Mouse (Mus musculus): ENCODE measurements around the gene Tceal1. TPM values are rescaled to one million over a fixed set of nuclear protein-coding genes. Genes with fewer than 3 reads are reported as not detected.
"Not testable (repeated sequence)": the region's sequence is repeated elsewhere in the genome, so short reads cannot be mapped to it uniquely, and the experiment has no call there.

Tceal1 gene
- polyA plus RNA-seq (2015; fragmentation: Nextera tagmentation; extraction: Ambion mirVana), result 11.9 and 13.2 TPM in 2 replicates

- Histone ChIP-seq H3K9me3 (no peaks in the 10 kb centered on the region), H3K4me2 (peak within 1 kb of the TSS; percentile 59), H3K4me3 (peak within 1 kb of the TSS; percentile 51), H3K27ac (peak within 1 kb of the TSS; percentile 91), H3K9ac (peak within 1 kb of the TSS; percentile 80), H3K27me3 (peaks cover 18% of the 10 kb centered on the region; the same call in 1 of the 2 replicates), H3K4me1 (no peaks in the 10 kb centered on the region), H3K36me3 (no peaks in the 10 kb centered on the region)
- 21% methylated on average over 15 of the region's 15 CpGs for WGBS
- peak; percentile 89 for ATAC-seq (ENCODE audit: insufficient number of reproducible peaks, insufficient read depth, low FRiP score, low TSS enrichment, low read depth)
These were observed at the start of gene Tceal1 for GRCm38 (mm10) chrX:136707446-136708167. Tceal1 (plus strand) TSS chrX:136707982.

- H3K27me3 ChIP-seq, result peaks cover 35% of the 10 kb centered on the region
- no peaks in the 10 kb centered on the region for H3K9me3 ChIP-seq
- H3K4me3 ChIP-seq, result peak overlapping the region; percentile 51
- peak; percentile 69 for ATAC-seq (ENCODE audit: insufficient number of reproducible peaks, insufficient read depth, low FRiP score, low TSS enrichment, low read depth)
- H3K9ac ChIP-seq, result peak overlapping the region; percentile 69
- H3K27ac ChIP-seq, result no peak overlapping the region
- H3K4me1 ChIP-seq, result no peaks in the 10 kb centered on the region
- 31% methylated on average over 20 of the region's 20 CpGs for WGBS
- peak overlapping the region; percentile 61 for H3K4me2 ChIP-seq
- no peaks in the 10 kb centered on the region for H3K36me3 ChIP-seq
These were observed 41.5 kb upstream of the Tceal1 start for GRCm38 (mm10) chrX:136666281-136666706.

DNA sequence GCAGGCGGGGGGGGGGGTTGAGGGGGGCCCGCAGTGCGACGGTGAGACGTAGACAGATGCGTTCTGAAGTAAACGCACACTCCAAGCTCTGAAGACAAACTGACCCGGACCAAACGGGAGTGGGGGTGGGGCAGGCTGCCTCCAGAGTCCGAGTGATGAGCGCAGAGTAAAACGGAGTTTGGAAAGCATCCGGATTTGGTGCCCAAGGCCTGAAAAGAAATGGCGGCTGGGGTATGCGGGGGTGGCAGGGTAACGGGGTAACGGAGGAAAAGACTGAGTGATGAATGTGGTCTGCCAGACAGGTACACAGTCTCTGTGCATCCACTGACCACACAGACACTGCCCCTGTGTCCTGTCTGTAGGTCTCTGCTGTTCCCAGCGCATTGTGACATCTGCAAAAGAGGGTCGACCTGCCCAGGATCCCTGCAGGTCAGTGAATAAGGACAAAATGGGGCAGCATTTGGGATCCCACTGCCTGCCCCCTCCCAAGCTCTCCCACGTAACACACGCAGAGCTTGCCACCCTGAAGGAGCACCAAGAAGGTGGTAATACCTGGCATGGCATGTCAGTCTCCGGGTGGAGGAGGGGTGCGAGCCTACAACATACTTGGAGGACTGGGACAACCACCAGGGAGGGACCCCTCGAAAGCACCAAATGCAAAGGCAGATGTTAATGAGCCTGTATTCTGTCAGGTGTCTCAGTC lies 40.9 kb upstream of the Tceal1 start:
- peak overlapping the region; percentile 61 for H3K4me2 ChIP-seq
- not testable (repeated sequence) for ATAC-seq (ENCODE audit: insufficient number of reproducible peaks, insufficient read depth, low FRiP score, low TSS enrichment, low read depth); H3K4me1 ChIP-seq; H3K36me3 ChIP-seq; H3K9me3 ChIP-seq; H3K27ac ChIP-seq
- 27% methylated on average over 18 of the region's 24 CpGs for WGBS
- H3K27me3 ChIP-seq, result peaks cover 35% of the 10 kb centered on the region
- peak overlapping the region; percentile 51 for H3K4me3 ChIP-seq
- H3K9ac ChIP-seq, result peak overlapping the region; percentile 69

- Histone ChIP-seq H3K36me3 (no peaks in the 10 kb centered on the region), H3K9ac (no peak overlapping the region), H3K4me2 (no peak overlapping the region), H3K4me3 (no peak overlapping the region), H3K4me1 (no peaks in the 10 kb centered on the region), H3K27ac (no peak overlapping the region), H3K9me3 (no peaks in the 10 kb centered on the region), H3K27me3 (peaks cover 34% of the 10 kb centered on the region)
- WGBS, result 53% methylated on average over 2 of the region's 2 CpGs
- no peak for ATAC-seq (ENCODE audit: insufficient number of reproducible peaks, insufficient read depth, low FRiP score, low TSS enrichment, low read depth)
These were observed 39.0 kb upstream of the Tceal1 start for GRCm38 (mm10) chrX:136668794-136669193.

DNA sequence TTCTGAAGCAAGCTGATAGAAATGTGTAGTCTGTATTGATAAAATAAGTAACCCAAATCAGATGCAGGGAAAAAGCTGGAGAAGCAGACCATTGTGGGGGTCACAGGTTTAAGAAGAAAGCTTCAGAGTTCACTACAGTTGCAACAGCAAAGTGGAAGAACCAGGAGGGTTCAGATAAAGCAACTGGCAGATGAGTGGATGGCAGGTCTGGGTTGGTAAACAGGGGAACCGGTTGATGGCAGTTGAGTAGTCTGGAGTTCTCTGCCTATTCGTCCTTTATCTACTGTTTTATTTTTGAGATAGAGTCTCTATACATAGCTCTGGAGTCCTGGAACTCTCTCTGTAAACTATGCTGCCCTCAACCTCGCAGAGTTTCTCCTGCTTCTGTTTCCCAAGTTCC lies 26.8 kb upstream of the Tceal1 start:
- 61% methylated on average over 3 of the region's 3 CpGs for WGBS
- H3K4me2 ChIP-seq, result no peak overlapping the region
- ATAC-seq (ENCODE audit: insufficient number of reproducible peaks, insufficient read depth, low FRiP score, low TSS enrichment, low read depth), result no peak

DNA sequence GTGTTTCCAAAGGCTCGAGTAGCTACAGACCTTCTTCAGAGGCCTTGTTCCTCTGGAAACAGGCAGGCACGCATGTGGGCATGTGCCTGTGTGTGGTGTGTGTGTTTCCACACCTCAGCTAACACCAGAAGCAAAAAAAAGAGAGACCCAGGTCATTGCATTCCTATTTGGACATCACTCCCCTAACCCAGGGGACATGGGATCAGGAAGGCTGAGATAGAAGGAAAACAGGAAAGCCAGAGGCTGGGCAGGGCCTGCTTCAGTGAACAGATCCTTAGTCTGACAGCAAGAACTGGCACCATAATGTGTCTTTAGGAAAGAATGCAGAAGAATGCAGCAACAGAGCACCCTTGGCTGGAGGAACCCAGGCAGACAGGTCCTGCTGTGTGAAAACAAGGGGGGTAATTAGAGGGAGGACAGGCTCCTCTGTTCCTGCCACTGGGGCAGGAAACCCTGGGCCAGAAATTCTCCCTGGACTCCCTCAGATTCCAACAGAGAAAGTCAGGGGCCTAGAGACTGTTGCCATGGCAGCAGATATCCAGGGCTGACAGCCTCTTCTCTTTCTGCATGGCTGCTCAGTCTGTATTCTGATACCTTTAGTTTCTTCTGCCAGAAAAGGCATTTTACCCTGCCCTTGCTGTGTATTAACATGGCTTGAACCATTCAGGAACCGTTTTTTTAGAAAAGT lies 16.0 kb upstream of the Tceal1 start:
- not testable (repeated sequence) for H3K4me2 ChIP-seq; ATAC-seq (ENCODE audit: insufficient number of reproducible peaks, insufficient read depth, low FRiP score, low TSS enrichment, low read depth)
- 43% methylated on average over 3 of the region's 3 CpGs for WGBS

More for the DNA sequence above, 26.8 kb upstream of the Tceal1 start:
- Histone ChIP-seq H3K9ac (no peak overlapping the region), H3K9me3 (no peaks in the 10 kb centered on the region), H3K27me3 (no peaks in the 10 kb centered on the region), H3K27ac (no peak overlapping the region), H3K4me3 (no peak overlapping the region), H3K36me3 (no peaks in the 10 kb centered on the region), H3K4me1 (no peaks in the 10 kb centered on the region)

DNA sequence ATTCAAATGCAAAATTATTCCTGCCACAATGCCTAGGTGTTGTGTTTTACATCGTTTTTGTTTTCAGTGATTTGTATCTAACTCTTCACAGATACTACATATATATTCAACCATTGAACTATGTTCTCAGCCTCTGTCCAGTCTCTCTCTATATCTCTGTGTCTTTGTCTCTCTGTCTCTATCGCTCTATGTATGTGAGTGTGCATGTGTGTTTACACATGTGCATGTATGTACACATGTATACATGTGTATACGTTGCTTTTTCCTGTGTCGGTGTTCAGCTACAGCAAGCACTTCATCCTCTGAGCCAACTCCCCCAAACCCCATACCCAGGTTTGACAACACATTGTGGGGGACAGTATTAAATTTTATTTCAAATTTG lies 15.5 kb upstream of the Tceal1 start:
- Histone ChIP-seq H3K27ac (no peak overlapping the region), H3K4me3 (no peak overlapping the region), H3K4me2 (no peak overlapping the region), H3K9ac (no peak overlapping the region), H3K9me3 (no peaks in the 10 kb centered on the region), H3K4me1 (no peaks in the 10 kb centered on the region), H3K27me3 (no peaks in the 10 kb centered on the region), H3K36me3 (no peaks in the 10 kb centered on the region)
- 87% methylated on average over 4 of the region's 4 CpGs for WGBS
- ATAC-seq (ENCODE audit: insufficient number of reproducible peaks, insufficient read depth, low FRiP score, low TSS enrichment, low read depth), result no peak

More for the DNA sequence above, 16.0 kb upstream of the Tceal1 start:
- H3K9me3 ChIP-seq, H3K27me3 ChIP-seq, H3K4me3 ChIP-seq, H3K4me1 ChIP-seq, H3K36me3 ChIP-seq, H3K9ac ChIP-seq, H3K27ac ChIP-seq: not testable (repeated sequence)

DNA sequence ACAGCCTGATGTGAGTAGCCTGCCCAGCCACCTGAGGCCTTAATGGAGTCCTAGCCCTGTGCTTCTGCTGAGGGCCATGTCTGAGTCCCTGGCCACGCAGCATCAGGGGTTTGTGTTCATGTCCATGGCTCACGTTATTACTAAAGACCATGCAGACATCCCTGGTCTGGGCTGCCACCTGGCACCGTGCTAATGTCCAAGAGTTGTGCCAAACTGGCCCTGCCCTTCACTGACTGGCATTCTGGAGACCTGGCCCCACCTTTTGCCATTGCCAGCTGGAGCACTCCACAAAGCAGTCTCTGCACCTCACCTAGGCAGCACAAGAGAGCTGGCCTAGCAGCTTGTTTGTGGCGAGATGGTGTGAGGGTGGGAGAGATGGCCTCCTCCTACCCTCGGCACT lies 14.6 kb upstream of the Tceal1 start:
- H3K4me1 ChIP-seq, result no peaks in the 10 kb centered on the region
- no peak for ATAC-seq (ENCODE audit: insufficient number of reproducible peaks, insufficient read depth, low FRiP score, low TSS enrichment, low read depth)
- no peaks in the 10 kb centered on the region for H3K9me3 ChIP-seq
- no peaks in the 10 kb centered on the region for H3K36me3 ChIP-seq
- no peak overlapping the region for H3K9ac ChIP-seq
- no peak overlapping the region for H3K4me3 ChIP-seq
- no peak overlapping the region for H3K4me2 ChIP-seq
- WGBS, result 73% methylated on average over 5 of the region's 5 CpGs
- H3K27ac ChIP-seq, result no peak overlapping the region
- no peaks in the 10 kb centered on the region for H3K27me3 ChIP-seq

GRCm38 (mm10) chrX:136708168-136708681 lies 443 bp downstream of the Tceal1 start:
- no peaks in the 10 kb centered on the region for H3K36me3 ChIP-seq
- H3K27ac ChIP-seq, result peak overlapping the region; percentile 91
- no peaks in the 10 kb centered on the region for H3K9me3 ChIP-seq
- WGBS, result 21% methylated on average over 18 of the region's 18 CpGs
- H3K9ac ChIP-seq, result peak overlapping the region; percentile 80
- peak overlapping the region; percentile 51 for H3K4me3 ChIP-seq
- peaks cover 18% of the 10 kb centered on the region; the same call in 1 of the 2 replicates for H3K27me3 ChIP-seq
- peak; percentile 85 for ATAC-seq (ENCODE audit: insufficient number of reproducible peaks, insufficient read depth, low FRiP score, low TSS enrichment, low read depth)
- H3K4me2 ChIP-seq, result peak overlapping the region; percentile 59
- H3K4me1 ChIP-seq, result no peaks in the 10 kb centered on the region

GRCm38 (mm10) chrX:136708782-136709181 lies 1.0 kb downstream of the Tceal1 start:
- Histone ChIP-seq H3K4me3 (peak overlapping the region; percentile 51), H3K4me2 (peak overlapping the region; percentile 59), H3K4me1 (no peaks in the 10 kb centered on the region), H3K27ac (peak overlapping the region; percentile 91), H3K9me3 (no peaks in the 10 kb centered on the region), H3K9ac (peak overlapping the region; percentile 80), H3K27me3 (peaks cover 19% of the 10 kb centered on the region; the same call in 1 of the 2 replicates), H3K36me3 (no peaks in the 10 kb centered on the region)
- no peak for ATAC-seq (ENCODE audit: insufficient number of reproducible peaks, insufficient read depth, low FRiP score, low TSS enrichment, low read depth)
- WGBS, result 33% methylated on average over 14 of the region's 14 CpGs

- not testable (repeated sequence) for ATAC-seq (ENCODE audit: insufficient number of reproducible peaks, insufficient read depth, low FRiP score, low TSS enrichment, low read depth); H3K4me1 ChIP-seq; H3K36me3 ChIP-seq; H3K27ac ChIP-seq; H3K9ac ChIP-seq; H3K9me3 ChIP-seq; H3K4me2 ChIP-seq; H3K4me3 ChIP-seq
- peaks cover 25% of the 10 kb centered on the region; the same call in 1 of the 2 replicates for H3K27me3 ChIP-seq
- WGBS, result 48% methylated on average over 3 of the region's 3 CpGs
These were observed 7.1 kb downstream of the Tceal1 start for GRCm38 (mm10) chrX:136714742-136715474.

Data from embryonic facial prominence, embryonic 13.5 days (tissue).